In the genomic region with DNA sequence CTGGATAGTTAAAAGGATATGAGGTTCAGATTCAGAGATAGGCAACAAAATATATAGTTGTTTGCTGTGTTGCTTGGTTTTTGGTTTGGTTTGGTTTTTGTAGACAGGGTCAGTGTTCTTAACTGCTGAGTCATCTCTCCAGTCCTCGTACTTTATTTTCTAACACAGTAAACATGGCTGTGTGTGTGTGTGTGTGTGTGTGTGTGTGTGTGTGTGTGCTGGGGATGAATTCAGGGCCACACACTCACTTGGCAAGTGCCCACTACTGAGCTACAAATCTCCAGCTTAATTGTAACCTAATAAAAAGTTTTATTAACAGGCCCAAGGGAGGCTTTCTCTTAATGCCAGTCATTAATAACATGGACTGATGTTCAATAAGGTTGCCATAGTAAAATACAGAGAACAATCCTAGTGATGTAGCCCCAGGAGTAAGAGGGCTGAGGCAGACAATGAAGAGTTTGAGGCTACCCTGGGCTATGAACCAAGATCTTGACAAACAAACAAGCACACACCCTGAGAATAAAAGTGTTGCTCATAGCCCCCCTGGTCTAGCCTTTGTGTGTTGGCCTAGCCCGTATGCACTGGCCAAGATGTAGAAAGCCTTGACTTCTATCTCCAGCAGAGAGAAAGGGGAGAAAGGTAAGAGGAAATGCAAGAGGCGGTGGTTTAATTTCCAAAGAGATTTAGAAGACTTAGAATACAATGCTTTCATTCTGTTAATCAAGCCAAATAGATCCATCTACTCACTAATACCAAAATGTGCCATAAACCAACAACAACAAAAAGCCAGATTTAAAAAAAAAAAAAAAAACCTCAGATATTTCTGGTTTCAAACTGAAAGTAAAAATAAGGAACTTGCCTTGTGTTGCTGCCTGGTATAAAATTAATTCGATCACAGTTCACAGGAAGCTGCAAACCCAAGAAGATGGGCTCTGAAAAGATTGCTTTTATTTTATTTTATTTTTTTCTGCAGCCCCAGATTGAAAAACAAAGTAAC, we compare ENCODE assay signal across 13 mouse cellular contexts. TPM values are rescaled to one million over a fixed set of nuclear protein-coding genes. Genes with fewer than 3 reads are reported as not detected.
A peak's percentile ranks its signal among the peaks of the same experiment; 100 is the strongest.
DNase-seq lines count a peak whose midpoint lies in the region; ATAC-seq and TF ChIP-seq lines count a peak whose summit lies in the region.
"Had no signal": no experiment of that assay in that cellular context is flagged by ENCODE, and none has a peak within 500 bp of the region (broad histone marks: within the 10 kb centered on the region; RNA-seq: fewer than 3 reads in every experiment).

No protein-coding gene starts in this region.

- WGBS in hindbrain, embryonic 13.5 days: 61% methylated on average over 4 of the region's 4 CpGs
- WGBS in hindbrain, embryonic 10.5 days: 78% methylated on average over 4 of the region's 4 CpGs
- 39% methylated on average over 4 of the region's 4 CpGs for WGBS in spleen, adult 2 months
- WGBS in small intestine, adult 2 months: 63% methylated on average over 4 of the region's 4 CpGs

- H3K27ac ChIP-seq in hindbrain, embryonic 13.5 days: no peak overlapping the region
- no peak overlapping the region for H3K27ac ChIP-seq in hindbrain, embryonic 10.5 days
- H3K27ac ChIP-seq in spleen, adult 2 months (ENCODE audit: insufficient read depth, low read length): peak overlapping the region; percentile 82
- peak overlapping the region; percentile 78 for H3K27ac ChIP-seq in brown adipose tissue, adult 24 weeks (replicated peaks; ENCODE audit: low read depth, low read length)
- peak overlapping the region; percentile 29; the same call in 1 of the 2 replicates for H3K27ac ChIP-seq in small intestine, adult 2 months (ENCODE audit: insufficient read depth, low read depth, low read length)
- H3K27ac ChIP-seq: limb, embryonic 10.5 days had no signal

- no peak overlapping the region for H3K4me2 ChIP-seq in hindbrain, embryonic 13.5 days

- H3K9ac ChIP-seq in hindbrain, embryonic 13.5 days: no peak overlapping the region

- no peak for TF ChIP-seq POLR2A in spleen, adult 2 months (IDR thresholded peaks at IDR 0.05; ENCODE audit: low read depth, low read length)
- TF ChIP-seq POLR2A in small intestine, adult 2 months (IDR thresholded peaks at IDR 0.05; ENCODE audit: low read depth, low read length): no peak

- DNase-seq in hindbrain, embryonic 10.5 days (ENCODE audit: low spot score): no peak
- no peak for DNase-seq in spleen, adult 2 months (ENCODE audit: low read depth in 1 of 2, low spot score in 2 of 2)
- DNase-seq in spleen, adult 12 weeks (ENCODE audit: low spot score): no peak
- no peak for DNase-seq in layer of hippocampus, adult 11-12 months (ENCODE audit: low spot score)
- DNase-seq in testis, postnatal 10 days (ENCODE audit: low spot score): no peak
- DNase-seq: cerebellum, adult 18-20 months; gastrocnemius, postnatal 36 days; thymus, adult 2 months had no signal

- no peaks in the 10 kb centered on the region for H3K9me3 ChIP-seq in hindbrain, embryonic 13.5 days
- no peaks in the 10 kb centered on the region for H3K9me3 ChIP-seq in hindbrain, embryonic 10.5 days
- H3K9me3 ChIP-seq: limb, embryonic 10.5 days had no signal

- no peaks in the 10 kb centered on the region for H3K4me1 ChIP-seq in hindbrain, embryonic 13.5 days (replicated peaks)
- H3K4me1 ChIP-seq in hindbrain, embryonic 10.5 days (replicated peaks): no peaks in the 10 kb centered on the region
- peaks cover 4% of the 10 kb centered on the region; the same call in 1 of the 2 replicates for H3K4me1 ChIP-seq in spleen, adult 2 months (ENCODE audit: control insufficient read depth, insufficient read depth, insufficient read length)
- H3K4me1 ChIP-seq in brown adipose tissue, adult 24 weeks (ENCODE audit: control insufficient read depth, insufficient read depth, insufficient read length, low read length): no peaks in the 10 kb centered on the region
- peaks cover 5% of the 10 kb centered on the region for H3K4me1 ChIP-seq in small intestine, adult 2 months (ENCODE audit: control insufficient read depth, insufficient read depth, insufficient read length, low read length)
- H3K4me1 ChIP-seq: limb, embryonic 10.5 days had no signal

- H3K36me3 ChIP-seq in hindbrain, embryonic 13.5 days: no peaks in the 10 kb centered on the region
- H3K36me3 ChIP-seq in hindbrain, embryonic 10.5 days: no peaks in the 10 kb centered on the region
- no peaks in the 10 kb centered on the region for H3K36me3 ChIP-seq in spleen, adult 2 months (ENCODE audit: control insufficient read depth, insufficient read depth, low read length)
- H3K36me3 ChIP-seq in small intestine, adult 2 months (ENCODE audit: control insufficient read depth, insufficient read depth, low read length): no peaks in the 10 kb centered on the region
- H3K36me3 ChIP-seq: limb, embryonic 10.5 days had no signal

- 0 out of 2 replicates have a peak, but pooled peaks have one; percentile 36 for ATAC-seq in hindbrain, embryonic 13.5 days (ENCODE audit: low FRiP score)
- ATAC-seq: activated CD4-positive, CD25-positive, alpha-beta regulatory T cell, adult 4 months had no signal

- no peak for TF ChIP-seq CTCF in spleen, adult 2 months (IDR thresholded peaks at IDR 0.05; ENCODE audit: extremely low read depth, insufficient read depth, insufficient read length, insufficient replicate concordance)
- TF ChIP-seq CTCF in small intestine, adult 2 months (IDR thresholded peaks at IDR 0.05; ENCODE audit: extremely low read depth, insufficient read length, insufficient replicate concordance, low read depth, low read length): no peak

- 0 out of 2 replicates have a peak, but pooled peaks cover 2% of the 10 kb centered on the region for H3K27me3 ChIP-seq in hindbrain, embryonic 13.5 days
- no peaks in the 10 kb centered on the region for H3K27me3 ChIP-seq in hindbrain, embryonic 10.5 days (ENCODE audit: insufficient read depth, poor library complexity, severe bottlenecking)
- H3K27me3 ChIP-seq in spleen, adult 2 months (ENCODE audit: control insufficient read depth, insufficient read depth, low read length): no peaks in the 10 kb centered on the region
- H3K27me3 ChIP-seq in small intestine, adult 2 months (ENCODE audit: control insufficient read depth, insufficient read depth, low read length): no peaks in the 10 kb centered on the region

- no peak overlapping the region for H3K4me3 ChIP-seq in hindbrain, embryonic 13.5 days
- no peak overlapping the region for H3K4me3 ChIP-seq in hindbrain, embryonic 10.5 days
- peak overlapping the region; percentile 9; the same call in 1 of the 2 replicates for H3K4me3 ChIP-seq in spleen, adult 2 months (ENCODE audit: extremely low read depth, insufficient read depth, insufficient read length)
- no peak overlapping the region for H3K4me3 ChIP-seq in brown adipose tissue, adult 24 weeks (ENCODE audit: insufficient read depth, low read depth, low read length)
- no peak overlapping the region for H3K4me3 ChIP-seq in small intestine, adult 2 months (ENCODE audit: low read depth, low read length)
- H3K4me3 ChIP-seq: limb, embryonic 10.5 days had no signal

RNA-seq across cellular contexts. Expression of a gene that starts 9.4 kb away (rescaled TPM):
- 1.6 and 1.7 TPM in 2 replicates for polyA plus RNA-seq in hindbrain, embryonic 13.5 days (2015; fragmentation: Nextera tagmentation; extraction: Ambion mirVana)
- polyA plus RNA-seq in hindbrain, embryonic 10.5 days (2016; fragmentation: Nextera tagmentation; extraction: Ambion mirVana): 3.7 and 4.5 TPM in 2 replicates
- polyA plus RNA-seq in spleen, adult 2 months (2012; rRNA removed): 33.6 and 37.1 TPM in 2 replicates
- 70.3 and 94.2 TPM in 2 replicates for polyA plus RNA-seq in brown adipose tissue, adult 24 weeks (2012; ENCODE audit: insufficient read depth, insufficient read length, missing spikeins)
- polyA plus RNA-seq in small intestine, adult 2 months (2012; rRNA removed): 21.1 and 50.5 TPM in 2 replicates

RNA-seq across cellular contexts. Expression of a gene that starts 18.5 kb away (rescaled TPM):
- polyA plus RNA-seq in hindbrain, embryonic 13.5 days (2015; fragmentation: Nextera tagmentation; extraction: Ambion mirVana): 155 and 163 TPM in 2 replicates
- polyA plus RNA-seq in hindbrain, embryonic 10.5 days (2016; fragmentation: Nextera tagmentation; extraction: Ambion mirVana): 274 and 275 TPM in 2 replicates
- polyA plus RNA-seq in spleen, adult 2 months (2012; rRNA removed): 29.3 and 31.4 TPM in 2 replicates
- 60.1 and 63.6 TPM in 2 replicates for polyA plus RNA-seq in brown adipose tissue, adult 24 weeks (2012; ENCODE audit: insufficient read depth, insufficient read length, missing spikeins)
- polyA plus RNA-seq in small intestine, adult 2 months (2012; rRNA removed): 88.1 and 169 TPM in 2 replicates

RNA-seq across cellular contexts. Expression of a gene that starts 42.5 kb away (rescaled TPM):
- 144 and 152 TPM in 2 replicates for polyA plus RNA-seq in hindbrain, embryonic 13.5 days (2015; fragmentation: Nextera tagmentation; extraction: Ambion mirVana)
- 133 and 157 TPM in 2 replicates for polyA plus RNA-seq in hindbrain, embryonic 10.5 days (2016; fragmentation: Nextera tagmentation; extraction: Ambion mirVana)
- 11.9 and 14.2 TPM in 2 replicates for polyA plus RNA-seq in spleen, adult 2 months (2012; rRNA removed)
- 138 and 145 TPM in 2 replicates for polyA plus RNA-seq in brown adipose tissue, adult 24 weeks (2012; ENCODE audit: insufficient read depth, insufficient read length, missing spikeins)
- 25.8 and 45.7 TPM in 2 replicates for polyA plus RNA-seq in small intestine, adult 2 months (2012; rRNA removed)

RNA-seq across cellular contexts. Expression of a gene that starts 42.7 kb away (rescaled TPM):
- polyA plus RNA-seq in hindbrain, embryonic 13.5 days (2015; fragmentation: Nextera tagmentation; extraction: Ambion mirVana): 6.2 and 6.4 TPM in 2 replicates
- polyA plus RNA-seq in hindbrain, embryonic 10.5 days (2016; fragmentation: Nextera tagmentation; extraction: Ambion mirVana): 42.3 and 57.1 TPM in 2 replicates
- polyA plus RNA-seq in spleen, adult 2 months (2012; rRNA removed): 1.8 and 2.3 TPM in 2 replicates
- polyA plus RNA-seq in brown adipose tissue, adult 24 weeks (2012; ENCODE audit: insufficient read depth, insufficient read length, missing spikeins): not detected in 2 replicates
- 0.85 and 2.8 TPM in 2 replicates for polyA plus RNA-seq in small intestine, adult 2 months (2012; rRNA removed)

RNA-seq across cellular contexts. Expression of a gene that starts 46.2 kb away (rescaled TPM):
- 0.32 and 0.38 TPM in 2 replicates for polyA plus RNA-seq in hindbrain, embryonic 13.5 days (2015; fragmentation: Nextera tagmentation; extraction: Ambion mirVana)
- polyA plus RNA-seq in hindbrain, embryonic 10.5 days (2016; fragmentation: Nextera tagmentation; extraction: Ambion mirVana): 0.19 and 0.29 TPM in 2 replicates
- polyA plus RNA-seq in spleen, adult 2 months (2012; rRNA removed): 0.11 and 0.20 TPM in 2 replicates
- not detected in 2 replicates for polyA plus RNA-seq in brown adipose tissue, adult 24 weeks (2012; ENCODE audit: insufficient read depth, insufficient read length, missing spikeins)
- polyA plus RNA-seq in small intestine, adult 2 months (2012; rRNA removed): 0.91 and 13.9 TPM in 2 replicates

Comparison
In these comparisons a context has a peak if more than half of its experiments do, and no peak if none do; other contexts are left out.
1. H3K27ac ChIP-seq: peak in spleen, adult 2 months (single experiment), brown adipose tissue, adult 24 weeks (single experiment) and small intestine, adult 2 months (single experiment); none in hindbrain, embryonic 13.5 days (single experiment) and hindbrain, embryonic 10.5 days (single experiment).